Mouse (Mus musculus) MEL (cell line): ENCODE results near the gene Tead3. TPM values are rescaled to one million over a fixed set of nuclear protein-coding genes. Genes with fewer than 3 reads are reported as not detected.

Experiments
- DNase-seq: peaks from one replicate; pipeline ENCODE4 v3.0.0; 2011; ENCODE audit warnings: low read depth, low spot score
- H3K27ac ChIP-seq: 2 replicates; pipeline ENCODE4 v1.5.1; 2012; ENCODE audit warnings: low read depth, mild to moderate bottlenecking, control low read depth, low read length, moderate library complexity; ENCODE audit not compliant: control insufficient read depth
- H3K27me3 ChIP-seq, 2 experiments: fragments of 150-350 bp in 1 of 2; sonication (generic) in 1 of 2; 2 replicates each; pipeline ENCODE4 v1.6.1; 2012; ENCODE audit warnings: low read length in 2 of 2, mild to moderate bottlenecking in 2 of 2, improper control_type of control experiment in 1 of 2, moderate library complexity in 1 of 2; ENCODE audit not compliant: insufficient read depth in 2 of 2, control insufficient read depth in 1 of 2
- H3K36me3 ChIP-seq, 2 experiments: 2 replicates each; pipeline ENCODE4 v1.6.1; 2012 to 2014; ENCODE audit warnings: low read length in 2 of 2, improper control_type of control experiment in 1 of 2, inconsistent platforms in 1 of 2, mild to moderate bottlenecking in 1 of 2; ENCODE audit not compliant: insufficient read depth in 2 of 2, control insufficient read depth in 1 of 2
- H3K4me1 ChIP-seq, 2 experiments: fragments of 150-350 bp in 1 of 2; sonication (generic) in 1 of 2; 2 replicates each; pipeline ENCODE4 v1.6.1; 2012; ENCODE audit warnings: low read length in 2 of 2, improper control_type of control experiment in 1 of 2, mild to moderate bottlenecking in 1 of 2; ENCODE audit not compliant: insufficient read depth in 2 of 2, control insufficient read depth in 1 of 2
- H3K4me3 ChIP-seq, 2 experiments: fragments of 150-350 bp in 1 of 2; sonication (generic) in 1 of 2; 2 replicates each; pipeline ENCODE4 v1.5.1; 2012; ENCODE audit warnings: low read depth in 2 of 2, low read length in 2 of 2, mild to moderate bottlenecking in 2 of 2, moderate library complexity in 2 of 2, control low read depth in 1 of 2, improper control_type of control experiment in 1 of 2; ENCODE audit not compliant: control insufficient read depth in 1 of 2, insufficient read depth in 1 of 2
- H3K79me2 ChIP-seq: 2 replicates; pipeline ENCODE4 v1.6.1; 2012; ENCODE audit warnings: mild to moderate bottlenecking, low read length, moderate library complexity; ENCODE audit not compliant: control insufficient read depth, poor library complexity, insufficient read depth
- H3K9ac ChIP-seq: 2 replicates; pipeline ENCODE4 v1.6.1; 2012; ENCODE audit warnings: low read depth, mild to moderate bottlenecking, control low read depth, low read length, moderate library complexity; ENCODE audit not compliant: control insufficient read depth, poor library complexity, severe bottlenecking
- H3K9me3 ChIP-seq: fragments of 150-350 bp; sonication (generic); replicated peaks from 2 replicates; pipeline ENCODE4 v1.6.1; 2012; ENCODE audit warnings: mild to moderate bottlenecking, low read length, improper control_type of control experiment, moderate library complexity; ENCODE audit not compliant: insufficient read depth
- CHD2 ChIP-seq: IDR thresholded peaks from 2 replicates; pipeline ENCODE4 v1.6.1; 2011; ENCODE audit warnings: low read length, improper control_type of control experiment
- CTCF ChIP-seq, 3 experiments: IDR thresholded peaks in 2 of 3; conservative IDR thresholded peaks in 1 of 3; 2 replicates each; pipeline ENCODE4 v1.5.1; 2011 to 2012; ENCODE audit warnings: low read length in 3 of 3, low read depth in 2 of 3, mild to moderate bottlenecking in 2 of 3, improper control_type of control experiment in 1 of 3, inconsistent platforms in 1 of 3, mixed read lengths in 1 of 3, moderate library complexity in 1 of 3; ENCODE audit not compliant: control insufficient read depth in 1 of 3, insufficient read depth in 1 of 3, poor library complexity in 1 of 3, severe bottlenecking in 1 of 3
- ELF1 ChIP-seq: IDR thresholded peaks from 2 replicates; pipeline ENCODE4 v1.6.1; 2014; ENCODE audit warnings: low read depth, mild to moderate bottlenecking, inconsistent platforms, low read length, improper control_type of control experiment, moderate library complexity
- EP300 ChIP-seq, 2 experiments: IDR thresholded peaks; 2 replicates each; pipeline ENCODE4 v1.6.1; 2011; ENCODE audit warnings: improper control_type of control experiment in 2 of 2, low read length in 2 of 2, low read depth in 1 of 2, mild to moderate bottlenecking in 1 of 2
- ETS1 ChIP-seq: IDR thresholded peaks from 2 replicates; pipeline ENCODE4 v1.6.1; 2012; ENCODE audit warnings: low read depth, mild to moderate bottlenecking, inconsistent platforms, low read length, improper control_type of control experiment, moderate library complexity
- GABPA ChIP-seq: IDR thresholded peaks from 2 replicates; pipeline ENCODE4 v1.6.1; 2012; ENCODE audit warnings: low read depth, mild to moderate bottlenecking, inconsistent platforms, low read length, improper control_type of control experiment, moderate library complexity
- JUND ChIP-seq: IDR thresholded peaks from 2 replicates; pipeline ENCODE4 v1.6.1; 2011; ENCODE audit warnings: low read depth, mild to moderate bottlenecking, improper control_type of control experiment, low read length
- KAT2A ChIP-seq: conservative IDR thresholded peaks from 2 replicates; pipeline ENCODE4 v1.6.1; 2012; ENCODE audit warnings: low read depth, low read length, improper control_type of control experiment, inconsistent platforms
- MAX ChIP-seq: IDR thresholded peaks from 2 replicates; pipeline ENCODE4 v1.6.1; 2011; ENCODE audit warnings: low read length, improper control_type of control experiment
- MAZ ChIP-seq: IDR thresholded peaks from 2 replicates; pipeline ENCODE4 v1.6.1; 2012; ENCODE audit warnings: low read depth, mild to moderate bottlenecking, inconsistent platforms, low read length, improper control_type of control experiment
- MEF2A ChIP-seq: IDR thresholded peaks from 2 replicates; pipeline ENCODE4 v1.6.1; 2014; ENCODE audit warnings: low read depth, mild to moderate bottlenecking, inconsistent platforms, low read length, improper control_type of control experiment; ENCODE audit not compliant: poor library complexity, insufficient replicate concordance, severe bottlenecking; ENCODE audit errors: extremely low read depth
- MYB ChIP-seq: IDR thresholded peaks from 2 replicates; pipeline ENCODE4 v1.6.1; 2011; ENCODE audit warnings: mild to moderate bottlenecking, low read depth, low read length, improper control_type of control experiment
- POLR2A ChIP-seq, 2 experiments: IDR thresholded peaks; 2 replicates each; pipeline ENCODE4 v1.6.1; 2011 to 2012; ENCODE audit warnings: low read length in 2 of 2, mild to moderate bottlenecking in 2 of 2, control low read depth in 1 of 2, improper control_type of control experiment in 1 of 2, low read depth in 1 of 2, moderate library complexity in 1 of 2; ENCODE audit not compliant: control insufficient read depth in 1 of 2, insufficient read depth in 1 of 2, poor library complexity in 1 of 2
- POLR2AphosphoS2 ChIP-seq: IDR thresholded peaks from 2 replicates; pipeline ENCODE4 v1.6.1; 2011; ENCODE audit warnings: low read length, improper control_type of control experiment
- POLR2AphosphoS5 ChIP-seq: IDR thresholded peaks from 2 replicates; pipeline ENCODE4 v1.6.1; 2012; ENCODE audit warnings: low read depth, borderline replicate concordance, mild to moderate bottlenecking, inconsistent platforms, low read length, moderate library complexity, mixed read lengths
- RAD21 ChIP-seq: IDR thresholded peaks from 2 replicates; pipeline ENCODE4 v1.6.1; 2011; ENCODE audit warnings: mild to moderate bottlenecking, low read depth, low read length, improper control_type of control experiment
- RCOR1 ChIP-seq: IDR thresholded peaks from 2 replicates; pipeline ENCODE4 v1.6.1; 2012; ENCODE audit warnings: low read depth, mild to moderate bottlenecking, inconsistent platforms, low read length, improper control_type of control experiment
- SIN3A ChIP-seq: IDR thresholded peaks from 2 replicates; pipeline ENCODE4 v1.6.1; 2012; ENCODE audit warnings: low read length, improper control_type of control experiment, inconsistent platforms
- SMC3 ChIP-seq: IDR thresholded peaks from 2 replicates; pipeline ENCODE4 v1.6.1; 2011; ENCODE audit warnings: low read depth, low read length, improper control_type of control experiment
- TCF12 ChIP-seq: IDR thresholded peaks from 2 replicates; pipeline ENCODE4 v1.6.1; 2014; ENCODE audit warnings: low read depth, mild to moderate bottlenecking, inconsistent platforms, low read length, improper control_type of control experiment, moderate library complexity
- USF1 ChIP-seq: IDR thresholded peaks from 2 replicates; pipeline ENCODE4 v1.6.1; 2014; ENCODE audit warnings: low read depth, mild to moderate bottlenecking, inconsistent platforms, low read length, improper control_type of control experiment, moderate library complexity
- USF2 ChIP-seq, 2 experiments: IDR thresholded peaks; 2 replicates each; pipeline ENCODE4 v1.6.1; 2011 to 2012; ENCODE audit warnings: improper control_type of control experiment in 2 of 2, low read length in 2 of 2, borderline replicate concordance in 1 of 2, inconsistent platforms in 1 of 2, low read depth in 1 of 2, mild to moderate bottlenecking in 1 of 2; ENCODE audit not compliant: insufficient read depth in 1 of 2
- ZC3H11A ChIP-seq: IDR thresholded peaks from 2 replicates; pipeline ENCODE4 v1.6.1; 2012; ENCODE audit warnings: low read depth, mild to moderate bottlenecking, inconsistent platforms, low read length, improper control_type of control experiment
- ZKSCAN1 ChIP-seq: IDR thresholded peaks from 2 replicates; pipeline ENCODE4 v1.6.1; 2012; ENCODE audit warnings: low read depth, mild to moderate bottlenecking, inconsistent platforms, low read length, improper control_type of control experiment, moderate library complexity
- polyA plus RNA-seq, 2 experiments: library from polyadenylated mRNA; stranded (reverse) in 1 of 2; unstranded in 1 of 2; fragments of >175 nt in 1 of 2; fragments of >200 nt in 1 of 2; gene quantifications; 2 replicates each; pipeline versions ENCODE4 v1.2.1 to v1.2.4; 2012; ENCODE audit warnings: low replicate concordance in 2 of 2, low read depth in 1 of 2; ENCODE audit not compliant: insufficient read length in 2 of 2, insufficient read depth in 1 of 2, missing spikeins in 1 of 2
- total RNA-seq: library from RNA; depleted of rRNA; stranded (reverse); fragments of 300-350 nt; gene quantifications from 2 replicates; pipeline ENCODE4 v1.2.3, GENCODE M21; 2012

The Tead3 gene
- total and polyA plus RNA-seq, 3 experiments: 0.73 to 4.1 TPM; not detected in 1

DNA sequence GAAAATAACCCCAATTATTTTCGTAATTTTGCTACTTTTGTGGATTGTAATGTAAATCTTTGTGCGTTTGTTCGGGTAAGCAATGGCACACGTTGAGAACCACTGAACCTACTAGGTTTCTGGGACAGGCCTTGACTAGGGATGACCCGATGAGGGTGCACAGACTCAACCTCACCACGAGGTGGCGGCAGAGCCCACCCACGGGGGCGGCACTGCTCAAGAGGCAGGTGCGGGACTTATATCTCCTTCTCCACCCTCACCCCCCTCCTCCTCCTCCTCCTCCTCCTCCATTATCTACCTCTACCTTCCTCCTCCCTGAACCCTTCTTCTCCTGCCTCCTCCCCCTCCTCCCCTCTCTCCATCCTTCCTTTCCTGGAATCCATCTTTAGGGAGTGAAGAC is 23.2 kb upstream of the Tead3 start:
- Histone ChIP-seq H3K4me3 (peak overlapping the region; percentile 26 to 38), H3K27ac (peak overlapping the region; percentile 5; the same call in 1 of the 2 replicates), H3K79me2 (no peaks in the 10 kb centered on the region), H3K4me1 (peaks cover 0 to 24% of the 10 kb centered on the region in 2 experiments; a peak in 3 of 4 replicates), H3K9me3 (no peaks in the 10 kb centered on the region), H3K27me3 (no peaks in the 10 kb centered on the region), H3K9ac (peak overlapping the region; percentile 31), H3K36me3 (peaks cover 0 to 11% of the 10 kb centered on the region in 2 experiments; a peak in 2 of 4 replicates)
- peak; percentile 89 for DNase-seq
- peak; percentile 83 for TF ChIP-seq RAD21
- TF ChIP-seq ZC3H11A: peak; percentile 73
- peak; percentile 50; the same call in 1 of the 2 replicates for TF ChIP-seq SIN3A
- TF ChIP-seq CTCF (IDR thresholded peaks at IDR 0.05 in 2 of 3, conservative IDR thresholded peaks at IDR 0.05 in 1 of 3; ENCODE audit: control insufficient read depth in 1 of 3, insufficient read depth in 1 of 3, low read depth in 2 of 3, low read length in 3 of 3, poor library complexity in 1 of 3, severe bottlenecking in 1 of 3): peak; percentile 93 to 97 (median 95)
- TF ChIP-seq MAZ: peak; percentile 84; the same call in 1 of the 2 replicates
- TF ChIP-seq CHD2: no peak
- TF ChIP-seq MAX: 0 out of 2 replicates have a peak, but pooled peaks have one; percentile 21
- TF ChIP-seq SMC3: peak; percentile 87
- TF ChIP-seq TCF12: 0 out of 2 replicates have a peak, but pooled peaks have one; percentile 14
- TF ChIP-seq ETS1: no peak

DNA sequence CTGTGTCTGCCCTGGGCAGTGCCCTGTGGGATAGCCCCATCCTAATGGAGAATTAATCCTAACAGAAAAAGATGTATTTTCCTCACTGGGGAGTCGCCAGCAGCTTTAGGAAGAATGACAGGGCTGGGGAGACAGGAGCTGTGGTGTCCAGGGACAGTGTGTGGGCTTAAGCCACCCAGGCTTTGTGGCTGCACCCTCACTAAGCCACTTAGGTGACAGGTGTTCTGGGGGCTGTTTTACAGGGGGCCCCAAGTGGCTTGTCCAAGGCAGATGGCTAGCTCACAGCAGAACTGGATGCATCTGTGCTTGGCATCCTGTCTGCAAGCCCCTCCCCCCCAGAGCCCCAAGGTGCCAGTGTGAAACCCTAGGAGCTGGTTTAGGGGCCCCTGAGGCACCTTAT is 21.3 kb upstream of the Tead3 start:
- H3K27ac ChIP-seq: no peak overlapping the region

DNA sequence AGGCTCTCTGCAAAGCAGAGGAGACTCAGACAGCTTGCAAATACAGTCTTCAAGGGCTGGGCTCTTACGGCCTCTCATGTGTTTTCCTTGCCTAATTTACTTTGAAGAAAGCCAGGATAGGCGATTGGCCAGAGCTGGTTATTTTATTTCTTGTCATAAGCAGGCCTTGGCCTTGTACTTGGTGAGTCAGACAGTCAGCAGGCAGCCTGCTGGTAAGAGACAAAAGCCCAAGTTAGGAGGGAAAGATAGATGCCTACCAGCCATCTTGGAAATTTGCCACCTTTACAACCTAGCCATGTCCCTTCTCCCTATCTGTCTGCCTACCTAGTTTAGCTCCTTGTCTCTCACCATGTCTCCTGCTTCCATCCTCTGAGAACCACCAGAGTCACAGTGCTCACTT is 20.7 kb upstream of the Tead3 start:
- H3K9me3 ChIP-seq: no peaks in the 10 kb centered on the region
- H3K79me2 ChIP-seq: no peaks in the 10 kb centered on the region
- H3K27ac ChIP-seq: no peak overlapping the region
- H3K36me3 ChIP-seq: peaks cover 0 to 8% of the 10 kb centered on the region in 2 experiments; a peak in 2 of 4 replicates
- peaks cover 0 to 25% of the 10 kb centered on the region in 2 experiments; a peak in 3 of 4 replicates for H3K4me1 ChIP-seq
- H3K4me3 ChIP-seq: no peak overlapping the region
- no peaks in the 10 kb centered on the region for H3K27me3 ChIP-seq
- H3K9ac ChIP-seq: no peak overlapping the region
- DNase-seq: no peak
- TF ChIP-seq KAT2A: no peak
- TF ChIP-seq SMC3: no peak
- no peak for TF ChIP-seq JUND
- TF ChIP-seq RAD21: no peak
- TF ChIP-seq MYB: no peak
- no peak for TF ChIP-seq SIN3A
- TF ChIP-seq CTCF (IDR thresholded peaks at IDR 0.05 in 2 of 3, conservative IDR thresholded peaks at IDR 0.05 in 1 of 3; ENCODE audit: control insufficient read depth in 1 of 3, insufficient read depth in 1 of 3, low read depth in 2 of 3, low read length in 3 of 3, poor library complexity in 1 of 3, severe bottlenecking in 1 of 3): no peak
- no peak for TF ChIP-seq POLR2AphosphoS2
- no peak for TF ChIP-seq GABPA
- no peak for TF ChIP-seq MEF2A
- no peak for TF ChIP-seq USF2 (IDR thresholded peaks at IDR 0.05; ENCODE audit: borderline replicate concordance in 1 of 2, insufficient read depth in 1 of 2, low read depth in 1 of 2, low read length in 2 of 2)
- no peak for TF ChIP-seq ETS1
- TF ChIP-seq EP300 (IDR thresholded peaks at IDR 0.05; ENCODE audit: low read depth in 1 of 2, low read length in 2 of 2): no peak
- TF ChIP-seq ELF1: no peak
- no peak for TF ChIP-seq ZKSCAN1
- no peak for TF ChIP-seq USF1

More for the DNA sequence above, 21.3 kb upstream of the Tead3 start:
- H3K4me1 ChIP-seq: peaks cover 0 to 28% of the 10 kb centered on the region in 2 experiments; a peak in 3 of 4 replicates
- H3K4me3 ChIP-seq: no peak overlapping the region
- peaks cover 0 to 11% of the 10 kb centered on the region in 2 experiments; a peak in 2 of 4 replicates for H3K36me3 ChIP-seq
- no peak overlapping the region for H3K9ac ChIP-seq
- no peaks in the 10 kb centered on the region for H3K9me3 ChIP-seq
- no peak for DNase-seq
- no peaks in the 10 kb centered on the region for H3K79me2 ChIP-seq
- TF ChIP-seq USF1: no peak
- no peak for TF ChIP-seq RCOR1
- TF ChIP-seq POLR2A (IDR thresholded peaks at IDR 0.05; ENCODE audit: control insufficient read depth in 1 of 2, insufficient read depth in 1 of 2, low read depth in 1 of 2, low read length in 2 of 2, poor library complexity in 1 of 2): no peak
- TF ChIP-seq MEF2A: no peak
- TF ChIP-seq KAT2A: no peak
- no peak for TF ChIP-seq ZC3H11A
- TF ChIP-seq POLR2AphosphoS5: no peak
- no peak for TF ChIP-seq SIN3A
- H3K27me3 ChIP-seq: no peaks in the 10 kb centered on the region
